Mouse (Mus musculus) adrenal gland, postnatal 4 days (tissue): ENCODE measurements around the gene Olfr610. TPM values are rescaled to one million over a fixed set of nuclear protein-coding genes. Genes with fewer than 3 reads are reported as not detected.
"Not testable (repeated sequence)": the region's sequence is repeated elsewhere in the genome, so short reads cannot be mapped to it uniquely, and the experiment has no call there.

Experiments used
- DNase-seq, 2 experiments: peaks; one replicate each; pipeline ENCODE4 v3.0.0; 2021 to 2022; ENCODE audit warnings: low spot score in 2 of 2, mixed read lengths in 2 of 2
- long read RNA-seq, 2 experiments: library from polyadenylated mRNA; stranded (forward); transcript quantifications; one replicate each; pipeline ENCODE4 v2.0.0; 2021
- total RNA-seq, 2 experiments: library from RNA; stranded (reverse); gene quantifications; 2 replicates each; pipeline ENCODE4 v1.2.3; 2021

The Olfr610 gene
- total RNA-seq, result not detected
- long read RNA-seq, experiment 1, result 0 reads
- long read RNA-seq, experiment 2, result 0 reads

GRCm38 (mm10) chr7:103512022-103512421, at the start of gene Olfr610:
Olfr610 (minus strand) TSS chr7:103512122.
- no peak for DNase-seq

DNA sequence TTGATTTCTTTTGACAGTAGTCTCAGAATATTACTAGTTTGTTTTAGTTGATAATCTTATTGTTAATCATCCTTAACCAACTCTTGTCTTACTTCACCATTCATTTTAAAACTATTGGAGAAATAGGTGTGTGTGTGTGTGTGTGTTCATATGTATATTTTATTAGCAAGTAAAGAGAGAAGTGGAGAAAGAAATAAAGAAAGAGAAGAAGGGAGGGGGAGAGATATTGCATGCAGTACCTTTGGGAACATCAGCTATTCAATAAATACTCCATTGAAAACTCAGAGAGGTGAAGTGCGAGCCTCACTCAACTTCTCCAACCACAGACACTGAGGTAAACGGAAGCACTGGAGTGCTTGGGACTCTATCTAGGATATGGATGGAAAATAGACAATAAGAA, 43.9 kb upstream of the Olfr610 start, which contains the start of gene Olfr615:
Olfr615 (plus strand) TSS at position 301 of the 400 bp plus-strand sequence.
- no peak for DNase-seq

GRCm38 (mm10) chr7:103547774-103548173, 35.9 kb upstream of the Olfr610 start, which contains the start of gene Olfr613:
Olfr613 (plus strand) TSS chr7:103548074.
- no peak for DNase-seq

- DNase-seq, result not testable (repeated sequence)
These were observed 30.7 kb upstream of the Olfr610 start, which contains the start of gene Olfr612 for GRCm38 (mm10) chr7:103542617-103543016. Olfr612 (minus strand) TSS chr7:103542717.

DNA sequence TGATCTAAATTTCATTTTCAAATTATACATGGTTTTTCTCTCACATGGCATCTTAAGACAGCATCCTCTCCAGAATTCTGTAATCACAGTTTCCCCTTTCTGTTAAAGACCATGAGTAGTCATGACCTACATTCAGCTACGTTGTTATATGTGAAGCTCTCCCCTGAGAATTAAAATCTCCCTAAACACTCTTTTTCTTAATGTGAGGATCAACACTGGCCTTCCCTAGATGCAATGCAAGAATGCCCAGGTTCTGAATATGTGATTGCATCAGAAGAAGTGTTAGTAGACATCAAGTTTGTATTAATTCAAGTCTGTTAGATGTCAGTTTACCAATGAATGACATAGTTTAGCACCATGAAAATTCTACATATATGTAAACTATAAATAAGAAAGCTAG, 8.8 kb upstream of the Olfr610 start, which contains the start of gene Olfr611:
Olfr611 (minus strand) TSS at position 101 of the 400 bp plus-strand sequence.
- not testable (repeated sequence) for DNase-seq

- DNase-seq, result no peak
These were observed 14.0 kb downstream of the Olfr610 start, which contains the start of gene Olfr609 for GRCm38 (mm10) chr7:103497962-103498361. Olfr609 (minus strand) TSS chr7:103498062.

- DNase-seq, result not testable (repeated sequence)
These were observed 34.8 kb downstream of the Olfr610 start for GRCm38 (mm10) chr7:103477106-103477505.

- no peak for DNase-seq
These were observed 42.3 kb downstream of the Olfr610 start, which contains the start of gene Olfr608 for GRCm38 (mm10) chr7:103469577-103469976. Olfr608 (plus strand) TSS chr7:103469877.

GRCm38 (mm10) chr7:103460590-103460989, 51.3 kb downstream of the Olfr610 start:
- no peak for DNase-seq

Other genes starting within 250 kb of the Olfr610 start
- not detected for gene Olfr596, start 206.5 kb downstream of the Olfr610 start, total RNA-seq
- gene Olfr597, start 195.8 kb downstream of the Olfr610 start, total RNA-seq, result not detected
- not detected for gene Olfr598, start 188.6 kb downstream of the Olfr610 start, total RNA-seq
- gene Olfr599, start 176.2 kb downstream of the Olfr610 start, total RNA-seq, result not detected
- not detected for gene Olfr600, start 162.5 kb downstream of the Olfr610 start, total RNA-seq
- gene Olfr601, start 149.5 kb downstream of the Olfr610 start, total RNA-seq, result not detected
- not detected for gene Olfr603, start 125.9 kb downstream of the Olfr610 start, total RNA-seq
- gene Usp17lc, start 97.0 kb downstream of the Olfr610 start, total RNA-seq, result not detected
- gene Olfr605, start 66.7 kb downstream of the Olfr610 start, total RNA-seq, result not detected
- not detected for gene Olfr606, start 63.1 kb downstream of the Olfr610 start, total RNA-seq
- gene Olfr607, start 48.0 kb downstream of the Olfr610 start, total RNA-seq, result not detected
- not detected for gene Olfr608, start 42.2 kb downstream of the Olfr610 start, total RNA-seq
- not detected for gene Olfr609, start 14.1 kb downstream of the Olfr610 start, total RNA-seq
- not detected for gene Olfr611, start 8.7 kb upstream of the Olfr610 start, total RNA-seq
- gene Olfr612, start 30.6 kb upstream of the Olfr610 start, total RNA-seq, result not detected
- gene Olfr613, start 36.0 kb upstream of the Olfr610 start, total RNA-seq, result not detected
- gene Olfr615, start 44.0 kb upstream of the Olfr610 start, total RNA-seq, result not detected
- gene Olfr616, start 57.0 kb upstream of the Olfr610 start, total RNA-seq, result not detected
- gene Olfr617, start 60.9 kb upstream of the Olfr610 start, total RNA-seq, result not detected
- gene Olfr618, start 78.0 kb upstream of the Olfr610 start, total RNA-seq, result not detected
- not detected for gene Olfr619, start 88.5 kb upstream of the Olfr610 start, total RNA-seq
- gene Olfr620, start 100.4 kb upstream of the Olfr610 start, total RNA-seq, result not detected
- not detected for gene Olfr622, start 130.6 kb upstream of the Olfr610 start, total RNA-seq
- not detected for gene Olfr623, start 151.6 kb upstream of the Olfr610 start, total RNA-seq
- under 1 TPM in 1 of 2 experiments, not detected in 1; 0.06 TPM for gene Olfr624, start 159.1 kb upstream of the Olfr610 start, total RNA-seq
- gene Olfr625-ps1, start 170.6 kb upstream of the Olfr610 start, total RNA-seq, result not detected
- gene Olfr243, start 202.5 kb upstream of the Olfr610 start, total RNA-seq, result not detected
- not detected for gene Olfr628, start 218.3 kb upstream of the Olfr610 start, total RNA-seq
- gene Olfr629, start 232.8 kb upstream of the Olfr610 start, total RNA-seq, result not detected
- not detected for gene Olfr630, start 245.2 kb upstream of the Olfr610 start, total RNA-seq